In genomic region chr8:106280154-106280553, GRCm38 (mm10) we compare ENCODE assay signal across 27 mouse cellular contexts. TPM values are rescaled to one million over a fixed set of nuclear protein-coding genes. Genes with fewer than 3 reads are reported as not detected.
DNase-seq lines count a peak whose midpoint lies in the region; ATAC-seq and TF ChIP-seq lines count a peak whose summit lies in the region.
"Had no signal": no experiment of that assay in that cellular context is flagged by ENCODE, and none has a peak within 500 bp of the region (broad histone marks: within the 10 kb centered on the region; RNA-seq: fewer than 3 reads in every experiment).

No protein-coding gene starts in this region.

- DNase-seq in heart, postnatal 25 days (ENCODE audit: low spot score): no peak
- peak; percentile 35 for DNase-seq in 3T3-L1 (ENCODE audit: low read depth, low spot score)
- DNase-seq in intestine, embryonic 14.5 days (ENCODE audit: low spot score): no peak
- no peak for DNase-seq in left cerebral cortex, postnatal 36 days (ENCODE audit: low spot score in 2 of 2)
- DNase-seq in thymus, adult 2 months: no peak
- DNase-seq: adrenal gland, adult 8-10 months; cerebellum, adult 18-20 months; cerebellum, postnatal 14 days; gastrocnemius, postnatal 36 days; heart, adult 2 months; kidney, adult 2 months; kidney, postnatal 10 days; liver, embryonic 13.5 days; lung, postnatal 36 days; right cerebral cortex, postnatal 4 days; thymus, postnatal 36 days had no signal

- peaks cover 13% of the 10 kb centered on the region for H3K4me1 ChIP-seq in heart, embryonic 11.5 days (ENCODE audit: control insufficient read depth, insufficient read depth, low read length)
- no peaks in the 10 kb centered on the region for H3K4me1 ChIP-seq in intestine, embryonic 14.5 days (replicated peaks; ENCODE audit: control insufficient read depth, insufficient read depth, low read length)
- peaks cover 4% of the 10 kb centered on the region for H3K4me1 ChIP-seq in stomach, embryonic 16.5 days (ENCODE audit: control insufficient read depth, insufficient read depth, low read length)
- H3K4me1 ChIP-seq in thymus, adult 2 months (replicated peaks; ENCODE audit: control insufficient read depth, insufficient read depth, low read length): no peaks in the 10 kb centered on the region
- H3K4me1 ChIP-seq: embryonic facial prominence, embryonic 12.5 days; limb, embryonic 10.5 days; lung, embryonic 15.5 days; midbrain, embryonic 15.5 days; neural tube, embryonic 12.5 days had no signal

- TF ChIP-seq CTCF in thymus, adult 2 months (IDR thresholded peaks at IDR 0.05; ENCODE audit: borderline replicate concordance, control insufficient read depth, extremely low read depth, insufficient read depth, low read length, poor library complexity): no peak

- no peaks in the 10 kb centered on the region for H3K9me3 ChIP-seq in heart, embryonic 11.5 days (replicated peaks; ENCODE audit: control insufficient read depth, low read length)
- no peaks in the 10 kb centered on the region for H3K9me3 ChIP-seq in intestine, embryonic 14.5 days (ENCODE audit: control insufficient read depth, low read length)
- no peaks in the 10 kb centered on the region for H3K9me3 ChIP-seq in stomach, embryonic 16.5 days (replicated peaks; ENCODE audit: control insufficient read depth, low read length)
- H3K9me3 ChIP-seq: embryonic facial prominence, embryonic 12.5 days; G1E; limb, embryonic 10.5 days; liver, embryonic 13.5 days; lung, embryonic 15.5 days; megakaryocyte, embryonic 14.5 days; midbrain, embryonic 15.5 days; neural tube, embryonic 12.5 days had no signal

- no peak overlapping the region for H3K4me3 ChIP-seq in heart, embryonic 11.5 days (ENCODE audit: low read depth, low read length)
- no peak overlapping the region for H3K4me3 ChIP-seq in intestine, embryonic 14.5 days (ENCODE audit: low read depth, low read length)
- peak overlapping the region; percentile 23 for H3K4me3 ChIP-seq in stomach, embryonic 16.5 days (replicated peaks; ENCODE audit: low read length)
- no peak overlapping the region for H3K4me3 ChIP-seq in thymus, adult 2 months (ENCODE audit: control insufficient read depth, insufficient read depth, low read length)
- H3K4me3 ChIP-seq: embryonic facial prominence, embryonic 12.5 days; heart, adult 2 months; limb, embryonic 10.5 days; liver, embryonic 13.5 days; lung, embryonic 15.5 days; megakaryocyte, embryonic 14.5 days; midbrain, embryonic 15.5 days; neural tube, embryonic 12.5 days had no signal

- ATAC-seq in heart, embryonic 11.5 days (replicated peaks; ENCODE audit: insufficient number of reproducible peaks, low FRiP score, low TSS enrichment): no peak
- ATAC-seq in intestine, embryonic 14.5 days (replicated peaks; ENCODE audit: low FRiP score, low TSS enrichment, low read depth): no peak
- ATAC-seq in stomach, embryonic 16.5 days (ENCODE audit: insufficient read depth, low FRiP score): no peak
- ATAC-seq: activated CD4-positive, CD25-positive, alpha-beta regulatory T cell, adult 4 months; hindbrain, postnatal 0 days; midbrain, embryonic 15.5 days had no signal

- no peaks in the 10 kb centered on the region for H3K27me3 ChIP-seq in heart, embryonic 11.5 days (ENCODE audit: control insufficient read depth, insufficient read depth, low read length)
- no peaks in the 10 kb centered on the region for H3K27me3 ChIP-seq in intestine, embryonic 14.5 days (replicated peaks; ENCODE audit: control insufficient read depth, insufficient read depth, low read length)
- H3K27me3 ChIP-seq in stomach, embryonic 16.5 days (ENCODE audit: control insufficient read depth, insufficient read depth, low read length): no peaks in the 10 kb centered on the region
- no peaks in the 10 kb centered on the region for H3K27me3 ChIP-seq in thymus, adult 2 months (ENCODE audit: control insufficient read depth, insufficient read depth, low read length)
- H3K27me3 ChIP-seq: embryonic facial prominence, embryonic 12.5 days; liver, embryonic 13.5 days; lung, embryonic 15.5 days; midbrain, embryonic 15.5 days; neural tube, embryonic 12.5 days had no signal

- no peak overlapping the region for H3K9ac ChIP-seq in heart, embryonic 11.5 days (ENCODE audit: low read depth, low read length)
- no peak overlapping the region for H3K9ac ChIP-seq in intestine, embryonic 14.5 days (ENCODE audit: low read length)
- no peak overlapping the region; the same call in 1 of the 2 replicates for H3K9ac ChIP-seq in stomach, embryonic 16.5 days (ENCODE audit: low read length)
- H3K9ac ChIP-seq: embryonic facial prominence, embryonic 12.5 days; liver, embryonic 13.5 days; lung, embryonic 15.5 days; midbrain, embryonic 15.5 days; neural tube, embryonic 12.5 days had no signal

- no peaks in the 10 kb centered on the region for H3K36me3 ChIP-seq in heart, embryonic 11.5 days (ENCODE audit: control insufficient read depth, insufficient read depth, low read length)
- no peaks in the 10 kb centered on the region for H3K36me3 ChIP-seq in intestine, embryonic 14.5 days (ENCODE audit: control insufficient read depth, insufficient read depth, low read length)
- no peaks in the 10 kb centered on the region for H3K36me3 ChIP-seq in stomach, embryonic 16.5 days (ENCODE audit: control insufficient read depth, insufficient read depth, low read length)
- H3K36me3 ChIP-seq in thymus, adult 2 months (ENCODE audit: control insufficient read depth, insufficient read depth, low read length): no peaks in the 10 kb centered on the region
- H3K36me3 ChIP-seq: embryonic facial prominence, embryonic 12.5 days; G1E; limb, embryonic 10.5 days; liver, embryonic 13.5 days; lung, embryonic 15.5 days had no signal

- no peak overlapping the region for H3K4me2 ChIP-seq in heart, embryonic 11.5 days
- 0 out of 2 replicates have a peak overlapping the region, but pooled peaks have one; percentile 14 for H3K4me2 ChIP-seq in intestine, embryonic 14.5 days (ENCODE audit: low read length)
- peak overlapping the region; percentile 41 for H3K4me2 ChIP-seq in stomach, embryonic 16.5 days (ENCODE audit: low read depth, low read length)
- H3K4me2 ChIP-seq: embryonic facial prominence, embryonic 12.5 days; liver, embryonic 13.5 days; lung, embryonic 15.5 days; midbrain, embryonic 15.5 days; neural tube, embryonic 12.5 days had no signal

- intact Hi-C loops in heart, postnatal 25 days (cut with DNase I): no loop called here
- intact Hi-C loops in left cerebral cortex, postnatal 36 days (cut with DNase I): no loop called here

- 0 out of 2 replicates have a peak overlapping the region, but pooled peaks have one; percentile 10 for H3K27ac ChIP-seq in heart, embryonic 11.5 days (ENCODE audit: low read depth, low read length)
- no peak overlapping the region for H3K27ac ChIP-seq in intestine, embryonic 14.5 days (ENCODE audit: low read depth)
- peak overlapping the region; percentile 64; the same call in 1 of the 2 replicates for H3K27ac ChIP-seq in stomach, embryonic 16.5 days (ENCODE audit: low read length)
- no peak overlapping the region for H3K27ac ChIP-seq in thymus, adult 2 months (ENCODE audit: control insufficient read depth, insufficient read depth, low read length)
- H3K27ac ChIP-seq: embryonic facial prominence, embryonic 12.5 days; heart, adult 2 months; hindbrain, postnatal 0 days; limb, embryonic 10.5 days; liver, embryonic 13.5 days; lung, embryonic 15.5 days; midbrain, embryonic 15.5 days; neural tube, embryonic 12.5 days had no signal

- no peak for TF ChIP-seq POLR2A in thymus, adult 2 months (IDR thresholded peaks at IDR 0.05; ENCODE audit: control insufficient read depth, extremely low read depth, insufficient read depth, low read length, poor library complexity)

- 25% methylated on average over 5 of the region's 5 CpGs for WGBS in heart, embryonic 11.5 days (ENCODE audit: insufficient replicate concordance)
- WGBS in intestine, embryonic 14.5 days: 44% methylated on average over 5 of the region's 5 CpGs
- WGBS in stomach, embryonic 16.5 days: 38% methylated on average over 5 of the region's 5 CpGs
- 84% methylated on average over 5 of the region's 5 CpGs for WGBS in thymus, adult 2 months

RNA-seq across cellular contexts. Expression of gene Smpd3, which starts 57.6 kb away (rescaled TPM):
- 2.0 and 2.3 TPM in 2 replicates for polyA plus RNA-seq in heart, embryonic 11.5 days (2014; fragmentation: Nextera tagmentation; extraction: Ambion mirVana)
- total RNA-seq in heart, postnatal 25 days (2021): 1 to 10 TPM; 3.6 to 4.9 TPM
- 20.0 and 20.4 TPM in 2 replicates for polyA plus RNA-seq in intestine, embryonic 14.5 days (2014; fragmentation: Nextera tagmentation; extraction: Ambion mirVana)
- polyA plus RNA-seq in stomach, embryonic 16.5 days (2015; fragmentation: Nextera tagmentation; extraction: Ambion mirVana): 24.5 and 30.8 TPM in 2 replicates
- total RNA-seq in left cerebral cortex, postnatal 36 days (2021): 10 to 100 TPM; 59.2 to 69.9 TPM
- 3.6 and 3.8 TPM in 2 replicates for polyA plus RNA-seq in thymus, adult 2 months (2012; rRNA removed)
- total RNA-seq: G1E had no signal
- polyA plus RNA-seq: activated CD4-positive, CD25-positive, alpha-beta regulatory T cell, adult 4 months; G1E had no signal

Comparison
In these comparisons a context has a peak if more than half of its experiments do, and no peak if none do; other contexts are left out.
1. H3K27ac ChIP-seq: peak in heart, embryonic 11.5 days (single experiment) and stomach, embryonic 16.5 days (single experiment); none in intestine, embryonic 14.5 days (single experiment) and thymus, adult 2 months (single experiment).